Mouse (Mus musculus) lung, embryonic 15.5 days (tissue): ENCODE data around the gene Arhgap18. TPM values are rescaled to one million over a fixed set of nuclear protein-coding genes. Genes with fewer than 3 reads are reported as not detected.

ENCODE experiments used
- ATAC-seq: fragments of 200-750 bp; cut with Nextera tagmentation; 2 replicates; pipeline ENCODE4 v1.8.0; 2017; ENCODE audit warnings: moderate number of reproducible peaks, borderline replicate concordance; ENCODE audit not compliant: low FRiP score, low TSS enrichment; ENCODE audit errors: extremely low read depth
- H3K27ac ChIP-seq: fragments of 300-500 bp; sonication (generic); 2 replicates; pipeline ENCODE4 v1.5.1; 2015; ENCODE audit warnings: moderate library complexity, mild to moderate bottlenecking, inconsistent platforms
- H3K27me3 ChIP-seq: fragments of 300-500 bp; sonication (generic); 2 replicates; pipeline ENCODE4 v1.6.1; 2015; ENCODE audit warnings: inconsistent platforms
- H3K36me3 ChIP-seq: fragments of 300-500 bp; sonication (generic); 2 replicates; pipeline ENCODE4 v1.6.1; 2015; ENCODE audit warnings: inconsistent platforms
- H3K4me1 ChIP-seq: fragments of 300-500 bp; sonication (generic); 2 replicates; pipeline ENCODE4 v1.6.1; 2015; ENCODE audit warnings: inconsistent platforms
- H3K4me2 ChIP-seq: fragments of 300-500 bp; sonication (generic); 2 replicates; pipeline ENCODE4 v1.6.1; 2015; ENCODE audit warnings: inconsistent platforms, mild to moderate bottlenecking, moderate library complexity
- H3K4me3 ChIP-seq: fragments of 300-500 bp; sonication (generic); 2 replicates; pipeline ENCODE4 v1.5.1; 2015; ENCODE audit warnings: mild to moderate bottlenecking, inconsistent platforms
- H3K9ac ChIP-seq: fragments of 300-500 bp; sonication (generic); 2 replicates; pipeline ENCODE4 v1.6.1; 2015; ENCODE audit warnings: inconsistent platforms
- H3K9me3 ChIP-seq: fragments of 300-500 bp; sonication (generic); 2 replicates; pipeline ENCODE4 v1.6.1; 2016; ENCODE audit warnings: inconsistent platforms
- WGBS: fragments of 180-500 bp; shearing (Covaris S2); methylation state at CpG from one replicate; pipeline ENCODE4 v1.1.7; 2015; 5-methylcytosine and 5-hydroxymethylcytosine counted together
- polyA plus RNA-seq: library from polyadenylated mRNA; unstranded; fragments of >200 nt; fragmentation: Nextera tagmentation; extraction: Ambion mirVana; gene quantifications from 2 replicates; pipeline ENCODE4 v1.2.1, GENCODE M21; 2015

Arhgap18 gene
- polyA plus RNA-seq, 1 experiment from 2014 or later: 50.5 TPM

- no peak overlapping the region for H3K27ac ChIP-seq
- 72% methylated on average over 3 of the region's 3 CpGs for WGBS
- no peak overlapping the region for H3K4me3 ChIP-seq
These were observed 38.6 kb downstream of the Arhgap18 start for GRCm38 (mm10) chr10:26791810-26792209.

GRCm38 (mm10) chr10:26793013-26793412 lies 39.8 kb downstream of the Arhgap18 start:
- Histone ChIP-seq H3K4me3 (no peak overlapping the region), H3K9me3 (no peaks in the 10 kb centered on the region), H3K27ac (no peak overlapping the region), H3K36me3 (no peaks in the 10 kb centered on the region), H3K4me1 (peaks cover 7% of the 10 kb centered on the region; the same call in 1 of the 2 replicates), H3K27me3 (no peaks in the 10 kb centered on the region), H3K9ac (no peak overlapping the region), H3K4me2 (no peak overlapping the region)
- 78% methylated on average over 8 of the region's 8 CpGs for WGBS
- no peak for ATAC-seq

More at GRCm38 (mm10) chr10:26791810-26792209, 38.6 kb downstream of the Arhgap18 start:
- Histone ChIP-seq H3K36me3 (no peaks in the 10 kb centered on the region), H3K9me3 (no peaks in the 10 kb centered on the region), H3K4me1 (peaks cover 7% of the 10 kb centered on the region; the same call in 1 of the 2 replicates), H3K27me3 (no peaks in the 10 kb centered on the region), H3K9ac (no peak overlapping the region), H3K4me2 (no peak overlapping the region)
- no peak for ATAC-seq

- H3K9me3 ChIP-seq: no peaks in the 10 kb centered on the region
- WGBS: 60% methylated on average over 10 of the region's 10 CpGs
- no peak overlapping the region for H3K4me3 ChIP-seq
- peaks cover 12% of the 10 kb centered on the region; the same call in 1 of the 2 replicates for H3K4me1 ChIP-seq
- no peak overlapping the region for H3K4me2 ChIP-seq
- H3K36me3 ChIP-seq: no peaks in the 10 kb centered on the region
- H3K27ac ChIP-seq: no peak overlapping the region
- ATAC-seq: no peak
- H3K9ac ChIP-seq: no peak overlapping the region
- no peaks in the 10 kb centered on the region for H3K27me3 ChIP-seq
These were observed 43.4 kb downstream of the Arhgap18 start for GRCm38 (mm10) chr10:26796432-26797286.

- no peak for ATAC-seq
- Histone ChIP-seq H3K27me3 (no peaks in the 10 kb centered on the region), H3K9ac (no peak overlapping the region), H3K36me3 (no peaks in the 10 kb centered on the region), H3K4me3 (no peak overlapping the region), H3K27ac (no peak overlapping the region), H3K9me3 (no peaks in the 10 kb centered on the region), H3K4me1 (peaks cover 9% of the 10 kb centered on the region; the same call in 1 of the 2 replicates), H3K4me2 (no peak overlapping the region)
- WGBS: 59% methylated on average over 7 of the region's 7 CpGs
These were observed 44.1 kb downstream of the Arhgap18 start for GRCm38 (mm10) chr10:26797287-26797672.

- Histone ChIP-seq H3K27ac (peak overlapping the region; percentile 46), H3K27me3 (no peaks in the 10 kb centered on the region), H3K9me3 (no peaks in the 10 kb centered on the region), H3K4me1 (peaks cover 9% of the 10 kb centered on the region; the same call in 1 of the 2 replicates), H3K4me2 (no peak overlapping the region), H3K36me3 (no peaks in the 10 kb centered on the region), H3K4me3 (no peak overlapping the region), H3K9ac (no peak overlapping the region)
- ATAC-seq: 0 out of 2 replicates have a peak, but pooled peaks have one; percentile 23
- WGBS: 69% methylated on average over 10 of the region's 10 CpGs
These were observed 45.7 kb downstream of the Arhgap18 start for GRCm38 (mm10) chr10:26798752-26799411.

GRCm38 (mm10) chr10:26799562-26800051 lies 46.4 kb downstream of the Arhgap18 start:
- H3K9me3 ChIP-seq: no peaks in the 10 kb centered on the region
- no peaks in the 10 kb centered on the region for H3K36me3 ChIP-seq
- peaks cover 9% of the 10 kb centered on the region; the same call in 1 of the 2 replicates for H3K4me1 ChIP-seq
- peak overlapping the region; percentile 46 for H3K27ac ChIP-seq
- H3K4me3 ChIP-seq: no peak overlapping the region
- WGBS: 45% methylated on average over 5 of the region's 5 CpGs
- H3K4me2 ChIP-seq: no peak overlapping the region
- H3K9ac ChIP-seq: no peak overlapping the region
- peak; percentile 80; the same call in 1 of the 2 replicates for ATAC-seq
- H3K27me3 ChIP-seq: no peaks in the 10 kb centered on the region

- H3K9ac ChIP-seq: no peak overlapping the region
- no peak overlapping the region for H3K27ac ChIP-seq
- peaks cover 9% of the 10 kb centered on the region; the same call in 1 of the 2 replicates for H3K4me1 ChIP-seq
- H3K4me3 ChIP-seq: no peak overlapping the region
- no peaks in the 10 kb centered on the region for H3K27me3 ChIP-seq
- no peaks in the 10 kb centered on the region for H3K36me3 ChIP-seq
- no peak overlapping the region for H3K4me2 ChIP-seq
- no peak for ATAC-seq
- H3K9me3 ChIP-seq: no peaks in the 10 kb centered on the region
- WGBS: 52% methylated on average over 5 of the region's 5 CpGs
These were observed 51.2 kb downstream of the Arhgap18 start for GRCm38 (mm10) chr10:26804351-26804983.

- Histone ChIP-seq H3K27me3 (no peaks in the 10 kb centered on the region), H3K9ac (no peak overlapping the region), H3K4me2 (no peak overlapping the region), H3K36me3 (no peaks in the 10 kb centered on the region), H3K9me3 (no peaks in the 10 kb centered on the region), H3K27ac (no peak overlapping the region), H3K4me3 (no peak overlapping the region), H3K4me1 (peaks cover 3% of the 10 kb centered on the region; the same call in 1 of the 2 replicates)
- 81% methylated on average over 1 of the region's 1 CpGs for WGBS
- no peak for ATAC-seq
These were observed 51.8 kb downstream of the Arhgap18 start for GRCm38 (mm10) chr10:26805007-26805406.

GRCm38 (mm10) chr10:26806092-26806491 lies 52.9 kb downstream of the Arhgap18 start:
- Histone ChIP-seq H3K27ac (peak overlapping the region; percentile 29; the same call in 1 of the 2 replicates), H3K9ac (no peak overlapping the region), H3K27me3 (no peaks in the 10 kb centered on the region), H3K4me1 (0 out of 2 replicates have a peak, but pooled peaks cover 3% of the 10 kb centered on the region), H3K4me2 (no peak overlapping the region), H3K4me3 (no peak overlapping the region), H3K9me3 (no peaks in the 10 kb centered on the region), H3K36me3 (no peaks in the 10 kb centered on the region)
- ATAC-seq: no peak
- 36% methylated on average over 3 of the region's 3 CpGs for WGBS

- Histone ChIP-seq H3K4me3 (no peak overlapping the region), H3K9ac (no peak overlapping the region), H3K4me2 (no peak overlapping the region), H3K4me1 (0 out of 2 replicates have a peak, but pooled peaks cover 3% of the 10 kb centered on the region), H3K27ac (no peak overlapping the region), H3K9me3 (no peaks in the 10 kb centered on the region), H3K36me3 (no peaks in the 10 kb centered on the region), H3K27me3 (no peaks in the 10 kb centered on the region)
- ATAC-seq: no peak
- WGBS: 78% methylated on average over 7 of the region's 7 CpGs
These were observed 56.8 kb downstream of the Arhgap18 start for GRCm38 (mm10) chr10:26810059-26810458.

GRCm38 (mm10) chr10:26810810-26811209 lies 57.6 kb downstream of the Arhgap18 start:
- no peaks in the 10 kb centered on the region for H3K27me3 ChIP-seq
- ATAC-seq: no peak
- no peaks in the 10 kb centered on the region for H3K36me3 ChIP-seq
- WGBS: 60% methylated on average over 5 of the region's 5 CpGs
- 0 out of 2 replicates have a peak, but pooled peaks cover 3% of the 10 kb centered on the region for H3K4me1 ChIP-seq
- H3K4me3 ChIP-seq: no peak overlapping the region
- peak overlapping the region; percentile 17; the same call in 1 of the 2 replicates for H3K27ac ChIP-seq
- H3K4me2 ChIP-seq: no peak overlapping the region
- H3K9ac ChIP-seq: no peak overlapping the region
- H3K9me3 ChIP-seq: no peaks in the 10 kb centered on the region
